Mouse (Mus musculus): ENCODE measurements around the gene Ska3.

The Ska3 gene

GRCm38 (mm10) chr14:57791171-57791570, 34.8 kb downstream of the Ska3 start:
- no peak for DNase-seq

GRCm38 (mm10) chr14:57789759-57790158, 36.2 kb downstream of the Ska3 start:
- DNase-seq: no peak

- DNase-seq: no peak
Measured at GRCm38 (mm10) chr14:57789311-57789710, 36.7 kb downstream of the Ska3 start.

GRCm38 (mm10) chr14:57787406-57787805, 38.6 kb downstream of the Ska3 start:
- no peak for DNase-seq

- DNase-seq: peak; percentile 23 to 31
Measured at GRCm38 (mm10) chr14:57772157-57772815, 53.7 kb downstream of the Ska3 start.

- peak; percentile 29 to 38 for DNase-seq
Measured at GRCm38 (mm10) chr14:57769102-57769501, 56.9 kb downstream of the Ska3 start.

- no peak for DNase-seq
Measured at GRCm38 (mm10) chr14:57760447-57761412, 65.3 kb downstream of the Ska3 start.

- DNase-seq: no peak
Measured at GRCm38 (mm10) chr14:57758237-57758636, 67.7 kb downstream of the Ska3 start, which contains the start of gene Lats2. TSS of gene Lats2 (minus strand) at chr14:57758388.

Data from B cell, adult 2 months (primary cell).